Mouse (Mus musculus) thymus, adult 2 months (tissue): ENCODE measurements around the gene Klhl36. TPM values are rescaled to one million over a fixed set of nuclear protein-coding genes. Genes with fewer than 3 reads are reported as not detected.
"Not testable (repeated sequence)": the region's sequence is repeated elsewhere in the genome, so short reads cannot be mapped to it uniquely, and the experiment has no call there.

ENCODE experiments used
- DNase-seq: peaks from one replicate; pipeline ENCODE4 v3.0.0; 2021
- H3K27ac ChIP-seq: fragments of 200-500 bp; 2 replicates; pipeline ENCODE4 v1.5.1; 2012; ENCODE audit warnings: low read length, control low read depth; ENCODE audit not compliant: control insufficient read depth, insufficient read depth
- H3K27me3 ChIP-seq: fragments of 200-500 bp; 2 replicates; pipeline ENCODE4 v1.6.1; 2012; ENCODE audit warnings: mild to moderate bottlenecking, low read length, moderate library complexity, mixed read lengths; ENCODE audit not compliant: control insufficient read depth, insufficient read depth
- H3K36me3 ChIP-seq: fragments of 200-500 bp; 2 replicates; pipeline ENCODE4 v1.6.1; 2012; ENCODE audit warnings: mild to moderate bottlenecking, low read length, moderate library complexity; ENCODE audit not compliant: control insufficient read depth, insufficient read depth
- H3K4me1 ChIP-seq: fragments of 200-500 bp; replicated peaks from 2 replicates; pipeline ENCODE4 v1.6.1; 2012; ENCODE audit warnings: low read length; ENCODE audit not compliant: control insufficient read depth, insufficient read depth
- H3K4me3 ChIP-seq: fragments of 200-500 bp; 2 replicates; pipeline ENCODE4 v1.5.1; 2012; ENCODE audit warnings: mild to moderate bottlenecking, low read length, control low read depth, moderate library complexity; ENCODE audit not compliant: control insufficient read depth, insufficient read depth
- CTCF ChIP-seq: fragments of 200-500 bp; IDR thresholded peaks from 2 replicates; pipeline ENCODE4 v1.5.1; 2012; ENCODE audit warnings: mild to moderate bottlenecking, control low read depth, low read length, moderate library complexity, borderline replicate concordance; ENCODE audit not compliant: control insufficient read depth, poor library complexity, insufficient read depth; ENCODE audit errors: extremely low read depth
- POLR2A ChIP-seq: fragments of 200-500 bp; IDR thresholded peaks from 2 replicates; pipeline ENCODE4 v1.6.1; 2012; ENCODE audit warnings: mild to moderate bottlenecking, low read length, control low read depth, moderate library complexity; ENCODE audit not compliant: control insufficient read depth, poor library complexity, insufficient read depth; ENCODE audit errors: extremely low read depth
- WGBS: fragments of 180-500 bp; shearing (Covaris S2); methylation state at CpG from one replicate; pipeline ENCODE4 v1.1.7; 2018; 5-methylcytosine and 5-hydroxymethylcytosine counted together
- polyA plus RNA-seq: library from polyadenylated mRNA; depleted of rRNA; stranded (reverse); fragments of >200 nt; gene quantifications from 2 replicates; pipeline ENCODE4 v1.2.3, GENCODE M21; 2012

Klhl36 gene
- polyA plus RNA-seq, 1 experiment = 41.8 TPM

- no peak for DNase-seq
- Histone ChIP-seq H3K36me3 (no peaks in the 10 kb centered on the region), H3K4me3 (peak overlapping the region; percentile 64), H3K4me1 (peaks cover 49% of the 10 kb centered on the region), H3K27me3 (no peaks in the 10 kb centered on the region), H3K27ac (no peak overlapping the region)
- WGBS = 23% methylated on average over 14 of the region's 14 CpGs
- TF ChIP-seq POLR2A (no peak), CTCF (no peak)
Measured at GRCm38 (mm10) chr8:119839419-119840021, 22.5 kb upstream of the Klhl36 start.

GRCm38 (mm10) chr8:119840275-119840808 is 21.7 kb upstream of the Klhl36 start, which contains the start of gene Cotl1:
Gene Cotl1, minus strand, starts transcription at chr8:119840544.
- peak; percentile 97 for DNase-seq
- peaks cover 48% of the 10 kb centered on the region for H3K4me1 ChIP-seq
- TF ChIP-seq CTCF (no peak), POLR2A (peak; percentile 98)
- H3K4me3 ChIP-seq = peak within 1 kb of the TSS; percentile 64
- H3K27me3 ChIP-seq = no peaks in the 10 kb centered on the region
- H3K27ac ChIP-seq = no peak within 1 kb of the TSS
- under 1% methylated on average over 57 of the region's 57 CpGs for WGBS
- no peaks in the 10 kb centered on the region for H3K36me3 ChIP-seq

- no peak overlapping the region for H3K27ac ChIP-seq
- no peaks in the 10 kb centered on the region for H3K36me3 ChIP-seq
- no peak for DNase-seq
- H3K4me1 ChIP-seq = peaks cover 46% of the 10 kb centered on the region
- 53% methylated on average over 8 of the region's 8 CpGs for WGBS
- H3K4me3 ChIP-seq = peak overlapping the region; percentile 36
- no peaks in the 10 kb centered on the region for H3K27me3 ChIP-seq
- TF ChIP-seq CTCF (no peak), POLR2A (no peak)
Measured at GRCm38 (mm10) chr8:119840905-119841411, 21.1 kb upstream of the Klhl36 start.

DNA sequence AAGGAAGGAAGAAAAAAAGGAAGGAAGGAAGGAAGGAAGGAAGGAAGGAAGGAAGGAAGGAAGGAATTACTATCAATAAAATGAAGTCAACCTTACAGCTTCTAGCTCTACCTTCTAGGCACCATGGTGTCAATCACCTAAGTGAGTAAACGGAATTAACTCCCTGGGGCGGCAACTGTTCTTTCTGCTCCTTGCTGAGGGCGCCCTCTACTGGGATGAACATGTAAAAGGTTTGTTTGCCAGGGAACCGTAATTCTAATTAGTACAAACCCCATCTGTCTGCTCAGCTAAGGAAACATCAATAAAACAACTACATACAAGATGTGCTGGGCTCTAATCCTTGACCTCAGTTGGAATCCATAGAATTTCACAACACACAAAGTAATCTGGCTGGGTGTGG is 18.6 kb upstream of the Klhl36 start:
- TF ChIP-seq CTCF (no peak), POLR2A (no peak)
- no peak overlapping the region for H3K4me3 ChIP-seq
- DNase-seq = peak; percentile 84
- 1% methylated on average over 4 of the region's 4 CpGs for WGBS
- H3K4me1 ChIP-seq = peaks cover 24% of the 10 kb centered on the region
- no peaks in the 10 kb centered on the region for H3K36me3 ChIP-seq
- no peaks in the 10 kb centered on the region for H3K27me3 ChIP-seq
- no peak overlapping the region for H3K27ac ChIP-seq

GRCm38 (mm10) chr8:119844577-119844976 is 17.5 kb upstream of the Klhl36 start:
- H3K27ac ChIP-seq = no peak overlapping the region
- 69% methylated on average over 8 of the region's 8 CpGs for WGBS
- no peak for DNase-seq

DNA sequence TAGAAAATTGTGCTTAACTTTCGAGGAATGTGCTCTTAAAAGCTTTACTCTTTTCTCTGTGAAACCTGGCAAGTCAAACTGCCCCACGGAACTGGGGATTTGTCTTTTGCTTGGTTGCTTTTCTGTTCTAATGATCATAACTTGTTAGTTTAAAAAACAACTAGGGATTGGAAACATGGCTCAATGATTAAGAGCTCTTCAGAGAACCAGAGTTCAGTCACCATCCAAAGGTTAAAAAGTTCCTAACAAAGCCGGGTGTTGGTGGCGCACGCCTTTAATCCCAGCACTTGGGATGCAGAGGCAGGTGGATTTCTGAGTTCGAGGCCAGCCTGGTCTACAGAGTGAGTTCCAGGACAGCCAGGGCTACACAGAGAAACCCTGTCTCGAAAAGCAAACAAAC is 16.3 kb upstream of the Klhl36 start:
- not testable (repeated sequence) for H3K27ac ChIP-seq, H3K4me1 ChIP-seq, H3K4me3 ChIP-seq, H3K27me3 ChIP-seq, H3K36me3 ChIP-seq, DNase-seq
- WGBS = 87% methylated on average over 7 of the region's 7 CpGs

More at GRCm38 (mm10) chr8:119844577-119844976, 17.5 kb upstream of the Klhl36 start:
- Histone ChIP-seq H3K4me1 (peaks cover 14% of the 10 kb centered on the region), H3K36me3 (no peaks in the 10 kb centered on the region), H3K4me3 (no peak overlapping the region), H3K27me3 (no peaks in the 10 kb centered on the region)
- TF ChIP-seq POLR2A (no peak), CTCF (no peak)
